Mouse (Mus musculus): ENCODE measurements around the gene Atm. TPM values are rescaled to one million over a fixed set of nuclear protein-coding genes. Genes with fewer than 3 reads are reported as not detected.

The Atm gene
- total and polyA plus RNA-seq, 3 experiments, result 0.27 to 13.7 (median 11.4) TPM

- DNase-seq, result peak; percentile 47
These were observed 127.6 kb downstream of the Atm start for GRCm38 (mm10) chr9:53408953-53409361.

GRCm38 (mm10) chr9:53408548-53408947 lies 128.0 kb downstream of the Atm start:
- DNase-seq, result no peak

- peak; percentile 89 for DNase-seq
These were observed 131.5 kb downstream of the Atm start for GRCm38 (mm10) chr9:53404753-53405722.

GRCm38 (mm10) chr9:53404050-53404752 lies 132.3 kb downstream of the Atm start:
- DNase-seq, result no peak

GRCm38 (mm10) chr9:53402991-53403390 lies 133.5 kb downstream of the Atm start:
- no peak for DNase-seq

- peak; percentile 71 for DNase-seq
These were observed 134.2 kb downstream of the Atm start, which contains the start of gene 4930550C14Rik for GRCm38 (mm10) chr9:53402291-53402711. TSS of gene 4930550C14Rik (plus strand) at chr9:53402325.

- DNase-seq, result no peak
These were observed 135.4 kb downstream of the Atm start for GRCm38 (mm10) chr9:53401146-53401545.

- DNase-seq, result no peak
These were observed 135.8 kb downstream of the Atm start for GRCm38 (mm10) chr9:53400696-53401095.

GRCm38 (mm10) chr9:53399537-53399936 lies 137.0 kb downstream of the Atm start:
- no peak for DNase-seq

GRCm38 (mm10) chr9:53398388-53398700 lies 138.2 kb downstream of the Atm start:
- DNase-seq, result peak; percentile 52

GRCm38 (mm10) chr9:53397685-53398387 lies 138.7 kb downstream of the Atm start:
- no peak for DNase-seq

GRCm38 (mm10) chr9:53390136-53390535 lies 146.4 kb downstream of the Atm start:
- no peak for DNase-seq

Small RNA genes within 50 kb of the gene (microRNA-seq; reads per million reads assigned to microRNA genes)
- 0 reads per million in 2 experiments for gene Mir130c

Other genes starting within 250 kb of the Atm start
- gene Exph5, start 235.1 kb downstream of the Atm start, total RNA-seq (2021), result under 1 TPM; 0.12 to 0.17 TPM
- not detected in 2 replicates for gene Exph5, start 235.1 kb downstream of the Atm start, polyA plus RNA-seq (2012; rRNA removed)
- gene Kdelc2, start 152.7 kb downstream of the Atm start, total RNA-seq (2021), result 10 to 100 TPM; 11.2 to 11.5 TPM
- gene Kdelc2, start 152.7 kb downstream of the Atm start, polyA plus RNA-seq (2012; rRNA removed), result 8.4 and 9.1 TPM in 2 replicates
- 1 to 10 TPM; 1.2 to 2.3 TPM for gene 4930550C14Rik, start 134.4 kb downstream of the Atm start, total RNA-seq (2021)
- 0.09 TPM in 1 of 2 replicates, not detected in the other for gene 4930550C14Rik, start 134.4 kb downstream of the Atm start, polyA plus RNA-seq (2012; rRNA removed)
- gene Npat, start 307 bp upstream of the Atm start, total RNA-seq (2021), result 10 to 100 TPM; 11.6 to 13.0 TPM
- gene Npat, start 307 bp upstream of the Atm start, polyA plus RNA-seq (2012; rRNA removed), result 0.72 and 0.97 TPM in 2 replicates
- 100 to 1,000 TPM; 155 to 163 TPM for gene Acat1, start 73.6 kb upstream of the Atm start, total RNA-seq (2021)
- gene Acat1, start 73.6 kb upstream of the Atm start, polyA plus RNA-seq (2012; rRNA removed), result 23.2 and 30.6 TPM in 2 replicates
- 10 to 100 TPM; 32.2 to 35.8 TPM for gene Cul5, start 133.3 kb upstream of the Atm start, total RNA-seq (2021)
- 6.5 and 7.5 TPM in 2 replicates for gene Cul5, start 133.3 kb upstream of the Atm start, polyA plus RNA-seq (2012; rRNA removed)
- gene Rab39, start 169.5 kb upstream of the Atm start, total RNA-seq (2021), result 1 to 10 TPM in 1 of 2 experiments, under 1 TPM in 1; 0.43 to 1.1 TPM
- gene Rab39, start 169.5 kb upstream of the Atm start, polyA plus RNA-seq (2012; rRNA removed), result 0.12 and 0.19 TPM in 2 replicates
- gene Slc35f2, start 234.8 kb upstream of the Atm start, total RNA-seq (2021), result 1 to 10 TPM in 1 of 2 experiments, under 1 TPM in 1; 0.61 to 1.3 TPM
- 0.70 and 0.97 TPM in 2 replicates for gene Slc35f2, start 234.8 kb upstream of the Atm start, polyA plus RNA-seq (2012; rRNA removed)